Mouse (Mus musculus) hindbrain, postnatal 0 days (tissue): ENCODE measurements at regions not wholly inside any gene's neighbourhood (a gene's known extent, or its start where the extent isn't known, plus 50 kb on each side); places are given as distances from the start of the nearest gene placed in this dataset.
"Not testable (repeated sequence)": the region's sequence is repeated elsewhere in the genome, so short reads cannot be mapped to it uniquely, and the experiment has no call there.

Source experiments
- ATAC-seq: fragments of 200-750 bp; cut with Nextera tagmentation; 2 replicates; pipeline ENCODE4 v1.8.0; 2017; ENCODE audit warnings: mild to moderate bottlenecking, moderate TSS enrichment, moderate library complexity
- DNase-seq: peaks from one replicate; pipeline ENCODE4 v3.0.0-alpha.2; 2015; ENCODE audit warnings: low spot score
- H3K27ac ChIP-seq: fragments of 300-500 bp; sonication (generic); 2 replicates; pipeline ENCODE4 v1.5.1; 2014; ENCODE audit warnings: mild to moderate bottlenecking
- H3K27me3 ChIP-seq: fragments of 300-500 bp; sonication (generic); 2 replicates; pipeline ENCODE4 v1.6.1; 2014; ENCODE audit warnings: low read length, mixed read lengths; ENCODE audit not compliant: insufficient read depth
- H3K36me3 ChIP-seq: fragments of 300-500 bp; sonication (generic); 2 replicates; pipeline ENCODE4 v1.6.1; 2014; ENCODE audit warnings: low read length, mixed read lengths; ENCODE audit not compliant: insufficient read depth
- H3K4me1 ChIP-seq: fragments of 300-500 bp; sonication (generic); 2 replicates; pipeline ENCODE4 v1.6.1; 2014; ENCODE audit warnings: antibody characterized with exemption, low read length, mixed read lengths; ENCODE audit not compliant: insufficient read depth
- H3K4me2 ChIP-seq: fragments of 300-500 bp; sonication (generic); 2 replicates; pipeline ENCODE4 v1.6.1; 2014; ENCODE audit warnings: low read depth, mild to moderate bottlenecking, low read length, moderate library complexity, mixed read lengths
- H3K4me3 ChIP-seq: fragments of 300-500 bp; sonication (generic); 2 replicates; pipeline ENCODE4 v1.5.1; 2014; ENCODE audit warnings: low read length
- H3K9ac ChIP-seq: fragments of 300-500 bp; sonication (generic); replicated peaks from 2 replicates; pipeline ENCODE4 v1.6.1; 2014; ENCODE audit warnings: mild to moderate bottlenecking, low read length, moderate library complexity, mixed read lengths
- H3K9me3 ChIP-seq: fragments of 300-500 bp; sonication (generic); 2 replicates; pipeline ENCODE4 v1.6.1; 2016; ENCODE audit warnings: low read length, mixed read lengths
- CTCF ChIP-seq: IDR thresholded peaks from 2 replicates; pipeline ENCODE4 v1.5.1; 2016; ENCODE audit warnings: antibody characterized with exemption, control low read depth, low read depth
- WGBS: fragments of 180-500 bp; shearing (Covaris S2); extraction: QIAGEN DNeasy Blood & Tissue Kit; methylation state at CpG from one replicate; pipeline ENCODE4 v1.1.7; 2014; 5-methylcytosine and 5-hydroxymethylcytosine counted together

- no peak overlapping the region for H3K4me3 ChIP-seq
- DNase-seq = no peak
- no peaks in the 10 kb centered on the region for H3K4me1 ChIP-seq
- H3K36me3 ChIP-seq = no peaks in the 10 kb centered on the region
- H3K4me2 ChIP-seq = no peak overlapping the region
- TF ChIP-seq CTCF = peak; percentile 37
- no peak for ATAC-seq
- no peak overlapping the region for H3K27ac ChIP-seq
- no peak overlapping the region for H3K9ac ChIP-seq
- no peaks in the 10 kb centered on the region for H3K9me3 ChIP-seq
- 60% methylated on average over 2 of the region's 2 CpGs for WGBS
- no peaks in the 10 kb centered on the region for H3K27me3 ChIP-seq
Observed at GRCm38 (mm10) chr1:161649387-161649786, 138.9 kb downstream of the Fasl start.

GRCm38 (mm10) chr1:161632098-161632497, 137.6 kb downstream of the Tnfsf18 start:
- no peaks in the 10 kb centered on the region for H3K27me3 ChIP-seq
- H3K9ac ChIP-seq = no peak overlapping the region
- 82% methylated on average over 5 of the region's 5 CpGs for WGBS
- H3K4me3 ChIP-seq = no peak overlapping the region
- H3K36me3 ChIP-seq = no peaks in the 10 kb centered on the region
- no peak overlapping the region for H3K27ac ChIP-seq
- DNase-seq = no peak
- no peak overlapping the region for H3K4me2 ChIP-seq
- ATAC-seq = no peak
- H3K9me3 ChIP-seq = no peaks in the 10 kb centered on the region
- TF ChIP-seq CTCF = no peak
- no peaks in the 10 kb centered on the region for H3K4me1 ChIP-seq

- no peak for DNase-seq
- no peak for TF ChIP-seq CTCF
- no peak overlapping the region for H3K9ac ChIP-seq
- H3K4me2 ChIP-seq = no peak overlapping the region
- H3K4me3 ChIP-seq = no peak overlapping the region
- no peak for ATAC-seq
- no peaks in the 10 kb centered on the region for H3K27me3 ChIP-seq
- H3K9me3 ChIP-seq = no peaks in the 10 kb centered on the region
- no peaks in the 10 kb centered on the region for H3K4me1 ChIP-seq
- no peaks in the 10 kb centered on the region for H3K36me3 ChIP-seq
- H3K27ac ChIP-seq = no peak overlapping the region
- WGBS = 83% methylated on average over 6 of the region's 6 CpGs
Observed at GRCm38 (mm10) chr1:161621291-161621690, 126.8 kb downstream of the Tnfsf18 start.

- not testable (repeated sequence) for H3K9me3 ChIP-seq, ATAC-seq, H3K27ac ChIP-seq, H3K27me3 ChIP-seq, H3K4me3 ChIP-seq, H3K9ac ChIP-seq, DNase-seq, H3K4me2 ChIP-seq, H3K36me3 ChIP-seq, H3K4me1 ChIP-seq
- WGBS = 93% methylated on average over 7 of the region's 7 CpGs
Observed at GRCm38 (mm10) chr1:161614091-161614490, 119.6 kb downstream of the Tnfsf18 start.

- H3K4me1 ChIP-seq, H3K36me3 ChIP-seq, DNase-seq, H3K9me3 ChIP-seq, ATAC-seq, H3K4me3 ChIP-seq, H3K4me2 ChIP-seq, H3K9ac ChIP-seq, H3K27ac ChIP-seq, H3K27me3 ChIP-seq: not testable (repeated sequence)
- WGBS = 95% methylated on average over 10 of the region's 10 CpGs
Observed at GRCm38 (mm10) chr1:161613658-161614057, 119.2 kb downstream of the Tnfsf18 start.

- H3K4me1 ChIP-seq = no peaks in the 10 kb centered on the region
- no peak overlapping the region for H3K4me2 ChIP-seq
- H3K9ac ChIP-seq = no peak overlapping the region
- H3K27me3 ChIP-seq = no peaks in the 10 kb centered on the region
- no peaks in the 10 kb centered on the region for H3K9me3 ChIP-seq
- H3K27ac ChIP-seq = no peak overlapping the region
- ATAC-seq (no peak), DNase-seq (no peak)
- WGBS = 76% methylated on average over 4 of the region's 4 CpGs
- no peak overlapping the region for H3K4me3 ChIP-seq
- TF ChIP-seq CTCF = no peak
- no peaks in the 10 kb centered on the region for H3K36me3 ChIP-seq
Observed at GRCm38 (mm10) chr1:161607446-161607845, 113.0 kb downstream of the Tnfsf18 start.

- DNase-seq (no peak), ATAC-seq (no peak)
- H3K4me2 ChIP-seq = no peak overlapping the region
- H3K36me3 ChIP-seq = no peaks in the 10 kb centered on the region
- H3K4me3 ChIP-seq = no peak overlapping the region
- H3K4me1 ChIP-seq = no peaks in the 10 kb centered on the region
- H3K9me3 ChIP-seq = no peaks in the 10 kb centered on the region
- peak; percentile 16; the same call in 1 of the 2 replicates for TF ChIP-seq CTCF
- H3K27ac ChIP-seq = no peak overlapping the region
- H3K9ac ChIP-seq = no peak overlapping the region
- WGBS = 82% methylated on average over 3 of the region's 3 CpGs
- H3K27me3 ChIP-seq = no peaks in the 10 kb centered on the region
Observed at GRCm38 (mm10) chr1:161602150-161602549, 107.7 kb downstream of the Tnfsf18 start.
